24 mouse cellular contexts compared by ENCODE assay signal in genomic region chr2:7069458-7069857, GRCm38 (mm10).
A peak's percentile ranks its signal among the peaks of the same experiment; 100 is the strongest.
DNase-seq lines count a peak whose midpoint lies in the region; ATAC-seq lines count a peak whose summit lies in the region.
"Had no signal": no experiment of that assay in that cellular context is flagged by ENCODE, and none has a peak within 500 bp of the region (broad histone marks: within the 10 kb centered on the region; RNA-seq: fewer than 3 reads in every experiment).

No protein-coding gene starts in this region.

- 14% methylated on average over 3 of the region's 3 CpGs for WGBS in kidney, embryonic 14.5 days
- 21% methylated on average over 3 of the region's 3 CpGs for WGBS in neural tube, embryonic 12.5 days

- H3K27me3 ChIP-seq in kidney, embryonic 14.5 days (ENCODE audit: control insufficient read depth, insufficient read depth, low read length) = no peaks in the 10 kb centered on the region
- H3K27me3 ChIP-seq in neural tube, embryonic 12.5 days (replicated peaks) = no peaks in the 10 kb centered on the region
- H3K27me3 ChIP-seq: CH12.LX; embryonic facial prominence, embryonic 12.5 days; forebrain, embryonic 13.5 days; liver, embryonic 12.5 days had no signal

- H3K4me1 ChIP-seq in kidney, embryonic 14.5 days (ENCODE audit: control insufficient read depth, insufficient read depth, low read length) = no peaks in the 10 kb centered on the region; the same call in 1 of the 2 replicates
- no peaks in the 10 kb centered on the region for H3K4me1 ChIP-seq in neural tube, embryonic 12.5 days
- H3K4me1 ChIP-seq: embryonic facial prominence, embryonic 12.5 days; liver, embryonic 12.5 days had no signal

- H3K4me2 ChIP-seq in kidney, embryonic 14.5 days (replicated peaks; ENCODE audit: low read depth, low read length) = no peak overlapping the region
- no peak overlapping the region for H3K4me2 ChIP-seq in neural tube, embryonic 12.5 days (replicated peaks)
- H3K4me2 ChIP-seq: embryonic facial prominence, embryonic 12.5 days; forebrain, embryonic 13.5 days; liver, embryonic 12.5 days had no signal

- no peaks in the 10 kb centered on the region for H3K9me3 ChIP-seq in kidney, embryonic 14.5 days (ENCODE audit: control insufficient read depth, low read length)
- H3K9me3 ChIP-seq in neural tube, embryonic 12.5 days = no peaks in the 10 kb centered on the region
- H3K9me3 ChIP-seq: embryonic facial prominence, embryonic 12.5 days; forebrain, embryonic 13.5 days; liver, embryonic 12.5 days; midbrain, embryonic 10.5 days had no signal

- H3K36me3 ChIP-seq in kidney, embryonic 14.5 days (ENCODE audit: control insufficient read depth, insufficient read depth, low read length) = no peaks in the 10 kb centered on the region
- H3K36me3 ChIP-seq in neural tube, embryonic 12.5 days = no peaks in the 10 kb centered on the region
- H3K36me3 ChIP-seq: embryonic facial prominence, embryonic 12.5 days; liver, embryonic 12.5 days; midbrain, embryonic 10.5 days had no signal

- no peak overlapping the region for H3K4me3 ChIP-seq in kidney, embryonic 14.5 days (ENCODE audit: low read length)
- H3K4me3 ChIP-seq in neural tube, embryonic 12.5 days = no peak overlapping the region
- H3K4me3 ChIP-seq: embryonic facial prominence, embryonic 12.5 days; erythroblast, embryonic 14.5 days; forebrain, embryonic 13.5 days; heart, adult 2 months; liver, embryonic 12.5 days; midbrain, embryonic 10.5 days had no signal

- H3K27ac ChIP-seq in kidney, embryonic 14.5 days (ENCODE audit: low read depth, low read length) = no peak overlapping the region
- H3K27ac ChIP-seq in neural tube, embryonic 12.5 days = no peak overlapping the region
- H3K27ac ChIP-seq: embryonic facial prominence, embryonic 12.5 days; forebrain, embryonic 13.5 days; heart, adult 2 months; hindbrain, postnatal 0 days; liver, embryonic 12.5 days; midbrain, embryonic 10.5 days had no signal

- DNase-seq in kidney, adult 11 months = no peak
- DNase-seq in NIH3T3 (ENCODE audit: low read depth) = peak; percentile 31
- peak; percentile 17 for DNase-seq in kidney, postnatal 10 days
- no peak for DNase-seq in gastrocnemius, postnatal 4 days (ENCODE audit: low spot score in 2 of 2)
- DNase-seq: cerebellum, adult 18-20 months; cerebellum, postnatal 25 days; gastrocnemius, postnatal 10 days; heart, adult 2 months; heart, postnatal 4 days; left cerebral cortex, postnatal 4 days; lung, adult 2 months; lung, postnatal 36 days; right cerebral cortex, postnatal 25 days; thymus, postnatal 4 days had no signal

- H3K9ac ChIP-seq in kidney, embryonic 14.5 days (ENCODE audit: low read depth, low read length) = no peak overlapping the region
- H3K9ac ChIP-seq in neural tube, embryonic 12.5 days = no peak overlapping the region
- H3K9ac ChIP-seq: embryonic facial prominence, embryonic 12.5 days; forebrain, embryonic 13.5 days; liver, embryonic 12.5 days had no signal

- ATAC-seq in kidney, embryonic 14.5 days (ENCODE audit: low FRiP score, low TSS enrichment) = peak; percentile 89; the same call in 1 of the 2 replicates
- ATAC-seq in neural tube, embryonic 12.5 days (ENCODE audit: low FRiP score, low read depth) = peak; percentile 63; the same call in 1 of the 2 replicates
- no peak for ATAC-seq in granulocyte monocyte progenitor cell, adult 5-6 weeks (replicated peaks; ENCODE audit: poor library complexity, severe bottlenecking)
- ATAC-seq: forebrain, embryonic 13.5 days; hindbrain, postnatal 0 days; liver, embryonic 12.5 days had no signal

Comparison
In these comparisons a context has a peak if more than half of its experiments do, and no peak if none do; other contexts are left out.
1. DNase-seq: peak in NIH3T3 (single experiment) and kidney, postnatal 10 days (single experiment); none in kidney, adult 11 months (single experiment) and gastrocnemius, postnatal 4 days (0 of 2).